Mouse (Mus musculus) forebrain, postnatal 0 days (tissue): ENCODE measurements around the gene Fam171a2. TPM values are rescaled to one million over a fixed set of nuclear protein-coding genes. Genes with fewer than 3 reads are reported as not detected.

Source experiments
- ATAC-seq: fragments of 200-750 bp; cut with Nextera tagmentation; 2 replicates; pipeline ENCODE4 v1.8.0; 2017; ENCODE audit warnings: mild to moderate bottlenecking, moderate library complexity
- DNase-seq: peaks from one replicate; pipeline ENCODE4 v3.0.0-alpha.2; 2015
- H3K27ac ChIP-seq: fragments of 300-500 bp; sonication (generic); 2 replicates; pipeline ENCODE4 v1.5.1; 2014; ENCODE audit warnings: low read depth, mild to moderate bottlenecking, antibody characterized with exemption, low read length, moderate library complexity, mixed read lengths
- H3K27me3 ChIP-seq: fragments of 300-500 bp; sonication (generic); 2 replicates; pipeline ENCODE4 v1.6.1; 2014; ENCODE audit warnings: mild to moderate bottlenecking, low read length, mixed read lengths; ENCODE audit not compliant: insufficient read depth
- H3K36me3 ChIP-seq: fragments of 300-500 bp; sonication (generic); 2 replicates; pipeline ENCODE4 v1.6.1; 2014; ENCODE audit warnings: mild to moderate bottlenecking, moderate library complexity; ENCODE audit not compliant: insufficient read depth
- H3K4me1 ChIP-seq: fragments of 300-500 bp; sonication (generic); 2 replicates; pipeline ENCODE4 v1.6.1; 2014; ENCODE audit warnings: antibody characterized with exemption; ENCODE audit not compliant: insufficient read depth
- H3K4me2 ChIP-seq: fragments of 300-500 bp; sonication (generic); 2 replicates; pipeline ENCODE4 v1.6.1; 2014; ENCODE audit warnings: low read depth, mild to moderate bottlenecking, moderate library complexity
- H3K4me3 ChIP-seq: fragments of 300-500 bp; sonication (generic); 2 replicates; pipeline ENCODE4 v1.5.1; 2014; ENCODE audit warnings: low read depth, low read length, mixed read lengths
- H3K9ac ChIP-seq: fragments of 300-500 bp; sonication (generic); 2 replicates; pipeline ENCODE4 v1.6.1; 2014; ENCODE audit warnings: mild to moderate bottlenecking
- H3K9me3 ChIP-seq: fragments of 300-500 bp; sonication (generic); 2 replicates; pipeline ENCODE4 v1.6.1; 2016; ENCODE audit warnings: low read length
- CTCF ChIP-seq: sonication (generic); IDR thresholded peaks from 2 replicates; pipeline ENCODE4 v1.5.1; 2016; ENCODE audit warnings: antibody characterized with exemption, control low read depth, low read depth
- WGBS: fragments of 180-500 bp; shearing (Covaris S2); extraction: QIAGEN DNeasy Blood & Tissue Kit; methylation state at CpG from one replicate; pipeline ENCODE4 v1.1.7; 2014; 5-methylcytosine and 5-hydroxymethylcytosine counted together
- polyA plus RNA-seq: library from polyadenylated mRNA; unstranded; fragments of >200 nt; fragmentation: Nextera tagmentation; extraction: Ambion mirVana; gene quantifications from 2 replicates; pipeline ENCODE4 v1.2.1, GENCODE M21; 2015
- total RNA-seq: library from RNA; depleted of rRNA; stranded (reverse); fragments of >200 nt; gene quantifications from 2 replicates; pipeline ENCODE4 v1.2.3, GENCODE M21; 2014; rRNA removed

Gene Fam171a2
- total RNA-seq = 351 and 361 TPM in 2 replicates
- polyA plus RNA-seq = 26.2 and 26.9 TPM in 2 replicates

GRCm38 (mm10) chr11:102447497-102447896 is at the start of gene Fam171a2:
Gene Fam171a2 (minus strand): TSS chr11:102447682.
- peaks cover 13% of the 10 kb centered on the region for H3K36me3 ChIP-seq
- WGBS = 4% methylated on average over 35 of the region's 40 CpGs
- TF ChIP-seq CTCF = peak; percentile 86
- peak; percentile 92 for DNase-seq
- H3K27ac ChIP-seq = peak within 1 kb of the TSS; percentile 99
- peak within 1 kb of the TSS; percentile 100 for H3K9ac ChIP-seq
- H3K27me3 ChIP-seq = no peaks in the 10 kb centered on the region
- peak within 1 kb of the TSS; percentile 85 for H3K4me2 ChIP-seq
- peaks cover 24% of the 10 kb centered on the region for H3K4me1 ChIP-seq
- H3K9me3 ChIP-seq = no peaks in the 10 kb centered on the region
- H3K4me3 ChIP-seq = peak within 1 kb of the TSS; percentile 98
- peak; percentile 85 for ATAC-seq

DNA sequence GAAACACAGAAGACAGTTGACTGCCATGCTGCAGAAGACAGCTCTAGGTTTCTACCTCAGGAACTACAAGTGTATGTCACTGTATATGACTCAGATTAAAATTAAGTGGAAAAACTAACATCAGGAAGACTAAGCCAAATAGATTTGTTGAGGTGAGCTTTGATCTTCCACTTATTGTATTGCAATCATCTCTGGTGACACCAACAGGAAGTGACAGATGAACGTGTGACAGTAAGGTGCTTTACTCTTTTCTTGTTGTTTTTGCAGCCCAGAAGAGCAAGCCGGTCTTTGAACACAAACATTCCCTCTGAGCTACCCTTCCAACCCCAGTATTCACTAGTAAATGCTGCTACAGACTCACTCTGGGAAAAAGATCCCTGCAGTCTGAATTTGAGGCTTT is 49.2 kb upstream of the Fam171a2 start:
- no peak overlapping the region for H3K27ac ChIP-seq
- ATAC-seq = no peak

DNA sequence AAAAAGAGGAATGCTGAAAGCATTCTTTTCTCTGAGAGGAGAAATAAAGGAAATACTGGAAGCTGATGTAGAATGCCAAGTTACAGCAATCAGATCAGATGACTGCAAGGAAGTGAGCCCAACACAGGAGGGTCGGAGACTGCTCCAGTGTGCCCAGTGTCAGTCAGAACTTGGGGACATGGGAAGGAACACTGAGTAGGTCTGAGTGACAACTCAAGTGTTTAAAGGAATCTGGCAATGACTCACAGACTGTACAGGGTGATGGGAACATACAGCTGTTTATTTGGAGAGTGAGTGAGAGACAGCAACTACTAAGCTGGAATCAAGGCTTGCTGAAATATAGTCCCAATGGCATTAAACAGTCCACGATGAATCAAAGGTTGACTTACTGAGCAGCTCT is 48.7 kb upstream of the Fam171a2 start:
- Histone ChIP-seq H3K36me3 (peaks cover 36% of the 10 kb centered on the region), H3K27me3 (no peaks in the 10 kb centered on the region), H3K4me3 (no peak overlapping the region), H3K9me3 (no peaks in the 10 kb centered on the region), H3K4me1 (no peaks in the 10 kb centered on the region), H3K9ac (no peak overlapping the region), H3K4me2 (no peak overlapping the region), H3K27ac (no peak overlapping the region)
- TF ChIP-seq CTCF = no peak
- 93% methylated on average over 2 of the region's 2 CpGs for WGBS
- no peak for ATAC-seq
- DNase-seq = no peak

More for the DNA sequence above, 49.2 kb upstream of the Fam171a2 start:
- peaks cover 36% of the 10 kb centered on the region for H3K36me3 ChIP-seq
- no peak overlapping the region for H3K4me3 ChIP-seq
- H3K4me1 ChIP-seq = no peaks in the 10 kb centered on the region
- no peak for DNase-seq
- WGBS = 77% methylated on average over 2 of the region's 2 CpGs
- H3K27me3 ChIP-seq = no peaks in the 10 kb centered on the region
- H3K9me3 ChIP-seq = no peaks in the 10 kb centered on the region
- no peak overlapping the region for H3K9ac ChIP-seq
- no peak overlapping the region for H3K4me2 ChIP-seq
- TF ChIP-seq CTCF = no peak

DNA sequence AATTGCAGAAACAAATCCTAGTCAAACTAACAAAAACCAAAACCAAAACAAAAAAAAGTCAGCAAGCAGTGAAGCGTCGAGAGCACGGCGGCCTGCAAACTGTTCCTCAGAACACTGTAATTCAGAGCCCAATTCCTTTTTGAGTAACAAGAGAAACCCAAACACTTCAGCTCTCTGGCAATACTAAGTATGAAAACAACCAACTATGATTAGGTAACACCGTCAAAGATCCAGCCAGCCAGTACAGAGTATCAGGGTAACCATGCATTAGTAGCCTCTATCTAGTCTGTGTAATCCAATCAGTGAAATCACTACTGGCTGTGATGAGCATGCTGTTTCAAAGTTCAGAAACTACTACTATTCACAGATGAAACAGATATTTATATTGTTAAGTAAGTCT is 48.3 kb upstream of the Fam171a2 start:
- WGBS = 96% methylated on average over 5 of the region's 5 CpGs
- Histone ChIP-seq H3K4me1 (no peaks in the 10 kb centered on the region), H3K4me2 (no peak overlapping the region), H3K9me3 (no peaks in the 10 kb centered on the region), H3K4me3 (no peak overlapping the region), H3K9ac (no peak overlapping the region), H3K36me3 (peaks cover 35% of the 10 kb centered on the region), H3K27ac (no peak overlapping the region), H3K27me3 (no peaks in the 10 kb centered on the region)
- ATAC-seq = no peak
- TF ChIP-seq CTCF = no peak
- DNase-seq = no peak

- Histone ChIP-seq H3K4me1 (no peaks in the 10 kb centered on the region), H3K9me3 (no peaks in the 10 kb centered on the region), H3K4me2 (no peak overlapping the region), H3K4me3 (no peak overlapping the region), H3K27ac (no peak overlapping the region), H3K36me3 (peaks cover 32% of the 10 kb centered on the region), H3K9ac (no peak overlapping the region), H3K27me3 (no peaks in the 10 kb centered on the region)
- DNase-seq = no peak
- ATAC-seq = no peak
- 92% methylated on average over 6 of the region's 6 CpGs for WGBS
- TF ChIP-seq CTCF = no peak
Measured at GRCm38 (mm10) chr11:102495114-102495513, 47.6 kb upstream of the Fam171a2 start.

DNA sequence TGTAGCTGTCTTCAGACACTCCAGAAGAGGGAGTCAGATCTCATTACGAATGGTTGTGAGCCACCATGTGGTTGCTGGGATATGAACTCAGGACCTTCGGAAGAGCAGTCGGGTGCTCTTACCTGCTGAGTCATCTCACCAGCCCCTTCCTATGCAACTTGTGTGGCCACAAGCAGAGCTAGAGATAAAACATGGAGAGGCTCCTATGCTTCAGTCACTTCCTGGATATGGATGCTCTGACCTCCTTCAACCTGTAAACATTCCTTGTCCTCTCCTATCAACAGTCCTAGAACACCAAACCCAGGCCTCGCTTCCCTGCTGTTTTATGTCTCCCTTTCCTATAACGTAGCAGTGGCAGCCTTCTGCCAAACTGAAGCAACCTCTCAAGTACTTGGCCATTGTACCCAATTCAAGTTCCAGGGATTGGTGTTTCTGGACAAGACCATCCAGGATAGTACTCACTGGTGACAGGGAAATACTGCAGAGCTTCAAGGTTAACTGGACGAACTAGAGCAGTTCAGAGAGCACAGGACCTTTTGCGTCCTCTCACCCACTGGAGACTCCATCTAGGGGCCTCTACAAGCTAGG is 46.7 kb upstream of the Fam171a2 start:
- Histone ChIP-seq H3K4me3 (no peak overlapping the region), H3K27me3 (no peaks in the 10 kb centered on the region), H3K9ac (no peak overlapping the region), H3K4me1 (no peaks in the 10 kb centered on the region), H3K4me2 (no peak overlapping the region), H3K27ac (no peak overlapping the region), H3K36me3 (peaks cover 25% of the 10 kb centered on the region), H3K9me3 (no peaks in the 10 kb centered on the region)
- TF ChIP-seq CTCF = no peak
- 90% methylated on average over 7 of the region's 7 CpGs for WGBS
- ATAC-seq (no peak), DNase-seq (no peak)

- Histone ChIP-seq H3K27ac (no peak overlapping the region), H3K9me3 (no peaks in the 10 kb centered on the region), H3K4me2 (no peak overlapping the region), H3K27me3 (no peaks in the 10 kb centered on the region), H3K9ac (no peak overlapping the region), H3K4me3 (no peak overlapping the region), H3K36me3 (peaks cover 16% of the 10 kb centered on the region), H3K4me1 (no peaks in the 10 kb centered on the region)
- no peak for DNase-seq
- ATAC-seq = no peak
- TF ChIP-seq CTCF = no peak
- 88% methylated on average over 2 of the region's 2 CpGs for WGBS
Measured at GRCm38 (mm10) chr11:102493241-102493640, 45.8 kb upstream of the Fam171a2 start.

DNA sequence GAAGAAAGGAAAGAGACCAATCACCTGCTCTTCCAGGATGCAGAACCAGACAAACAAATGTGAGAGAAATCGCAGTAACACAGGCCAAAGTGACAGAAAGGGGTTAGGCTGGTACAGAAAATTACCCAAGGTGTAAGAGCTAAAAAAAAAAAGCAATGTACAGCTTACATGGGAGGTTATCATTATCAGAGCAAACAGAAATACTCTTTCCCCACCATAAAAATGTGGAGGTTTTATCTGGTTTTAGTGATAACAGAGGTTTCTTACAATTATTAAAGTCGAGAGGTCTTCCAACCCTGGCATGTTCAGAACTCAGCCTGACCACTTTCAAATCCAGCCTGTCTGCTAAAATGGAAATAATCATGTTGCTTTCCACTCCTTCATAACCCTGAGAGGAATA is 40.4 kb upstream of the Fam171a2 start:
- no peak for DNase-seq
- no peak for ATAC-seq
- Histone ChIP-seq H3K4me3 (no peak overlapping the region), H3K4me1 (no peaks in the 10 kb centered on the region), H3K27ac (no peak overlapping the region), H3K27me3 (no peaks in the 10 kb centered on the region), H3K4me2 (no peak overlapping the region), H3K9me3 (no peaks in the 10 kb centered on the region), H3K36me3 (peaks cover 16% of the 10 kb centered on the region), H3K9ac (no peak overlapping the region)
- no peak for TF ChIP-seq CTCF
- 96% methylated on average over 2 of the region's 2 CpGs for WGBS
